Mouse (Mus musculus) kidney, embryonic 14.5 days (tissue): ENCODE results near the gene Zfp512. TPM values are rescaled to one million over a fixed set of nuclear protein-coding genes. Genes with fewer than 3 reads are reported as not detected.

Experiments used
- ATAC-seq: fragments of 200-750 bp; cut with Nextera tagmentation; 2 replicates; pipeline ENCODE4 v1.8.0; 2017; ENCODE audit warnings: moderate number of reproducible peaks, mild to moderate bottlenecking, moderate TSS enrichment, moderate library complexity; ENCODE audit not compliant: low FRiP score, low TSS enrichment
- H3K27ac ChIP-seq: fragments of 300-500 bp; sonication (generic); 2 replicates; pipeline ENCODE4 v1.5.1; 2014; ENCODE audit warnings: low read depth, mild to moderate bottlenecking, low read length, moderate library complexity, mixed read lengths
- H3K27me3 ChIP-seq: fragments of 300-500 bp; sonication (generic); 2 replicates; pipeline ENCODE4 v1.6.1; 2014; ENCODE audit warnings: mild to moderate bottlenecking, low read length; ENCODE audit not compliant: control insufficient read depth, insufficient read depth
- H3K36me3 ChIP-seq: fragments of 300-500 bp; sonication (generic); 2 replicates; pipeline ENCODE4 v1.6.1; 2014; ENCODE audit warnings: low read length, mixed read lengths; ENCODE audit not compliant: control insufficient read depth, insufficient read depth
- H3K4me1 ChIP-seq: fragments of 300-500 bp; sonication (generic); 2 replicates; pipeline ENCODE4 v1.6.1; 2014; ENCODE audit warnings: low read length, mixed read lengths; ENCODE audit not compliant: control insufficient read depth, insufficient read depth
- H3K4me2 ChIP-seq: fragments of 300-500 bp; sonication (generic); replicated peaks from 2 replicates; pipeline ENCODE4 v1.6.1; 2014; ENCODE audit warnings: low read depth, mild to moderate bottlenecking, low read length
- H3K4me3 ChIP-seq: fragments of 300-500 bp; sonication (generic); 2 replicates; pipeline ENCODE4 v1.5.1; 2014; ENCODE audit warnings: mild to moderate bottlenecking, low read length
- H3K9ac ChIP-seq: fragments of 300-500 bp; sonication (generic); 2 replicates; pipeline ENCODE4 v1.6.1; 2014; ENCODE audit warnings: low read depth, mild to moderate bottlenecking, low read length, moderate library complexity
- H3K9me3 ChIP-seq: fragments of 300-500 bp; sonication (generic); 2 replicates; pipeline ENCODE4 v1.6.1; 2016; ENCODE audit warnings: low read length; ENCODE audit not compliant: control insufficient read depth
- WGBS: fragments of 180-500 bp; shearing (Covaris S2); extraction: QIAGEN DNeasy Blood & Tissue Kit; methylation state at CpG from one replicate; pipeline ENCODE4 v1.1.7; 2014; 5-methylcytosine and 5-hydroxymethylcytosine counted together
- polyA plus RNA-seq: library from polyadenylated mRNA; unstranded; fragments of >200 nt; fragmentation: Nextera tagmentation; extraction: Ambion mirVana; gene quantifications from 2 replicates; pipeline ENCODE4 v1.2.1, GENCODE M21; 2014

Gene Zfp512
- polyA plus RNA-seq, 1 experiment from 2014 or later = 55.0 TPM

- Histone ChIP-seq H3K9ac (no peak within 1 kb of the TSS), H3K36me3 (peaks cover 15% of the 10 kb centered on the region), H3K4me3 (no peak within 1 kb of the TSS), H3K27ac (no peak within 1 kb of the TSS), H3K9me3 (no peaks in the 10 kb centered on the region), H3K4me1 (no peaks in the 10 kb centered on the region), H3K27me3 (no peaks in the 10 kb centered on the region), H3K4me2 (no peak within 1 kb of the TSS)
- no peak for ATAC-seq
- WGBS = 95% methylated on average over 3 of the region's 3 CpGs
Observed at GRCm38 (mm10) chr5:31485440-31485839, 33.2 kb downstream of the Zfp512 start, which contains the start of gene 4930548H24Rik. Gene 4930548H24Rik, plus strand, starts transcription at chr5:31485740.

GRCm38 (mm10) chr5:31487889-31488288 lies 35.7 kb downstream of the Zfp512 start:
- Histone ChIP-seq H3K36me3 (no peaks in the 10 kb centered on the region), H3K27me3 (no peaks in the 10 kb centered on the region), H3K27ac (no peak overlapping the region), H3K9ac (no peak overlapping the region), H3K4me1 (no peaks in the 10 kb centered on the region), H3K4me3 (no peak overlapping the region), H3K9me3 (no peaks in the 10 kb centered on the region), H3K4me2 (no peak overlapping the region)
- WGBS = 96% methylated on average over 3 of the region's 3 CpGs
- ATAC-seq = no peak

- 65% methylated on average over 7 of the region's 7 CpGs for WGBS
- no peaks in the 10 kb centered on the region for H3K36me3 ChIP-seq
Observed at GRCm38 (mm10) chr5:31489116-31489769, 37.0 kb downstream of the Zfp512 start.

DNA sequence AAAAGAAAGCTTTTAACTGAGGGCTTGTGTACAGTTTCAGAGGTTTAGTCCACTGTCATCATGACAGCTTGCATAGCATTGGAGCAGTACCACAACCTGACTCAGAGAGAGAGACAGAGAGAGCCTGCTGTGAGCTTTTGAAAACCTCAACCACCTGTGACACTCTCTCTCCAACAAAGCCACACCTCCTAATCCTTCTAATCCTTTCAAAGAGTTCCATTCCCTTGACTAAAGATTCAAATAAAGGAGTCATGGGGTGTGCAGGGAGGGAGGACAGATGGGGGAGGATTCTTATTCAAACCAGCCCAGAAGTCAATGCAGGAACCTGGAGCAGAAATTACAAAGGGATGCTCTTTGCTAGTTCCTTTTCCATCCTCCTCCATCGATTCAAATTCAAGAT lies 39.8 kb downstream of the Zfp512 start:
- ATAC-seq = no peak
- Histone ChIP-seq H3K36me3 (peaks cover 8% of the 10 kb centered on the region), H3K9me3 (no peaks in the 10 kb centered on the region), H3K9ac (no peak overlapping the region), H3K27me3 (no peaks in the 10 kb centered on the region), H3K4me1 (peaks cover 12% of the 10 kb centered on the region), H3K4me2 (no peak overlapping the region), H3K4me3 (no peak overlapping the region), H3K27ac (no peak overlapping the region)
- 64% methylated on average over 1 of the region's 1 CpGs for WGBS

More at GRCm38 (mm10) chr5:31489116-31489769, 37.0 kb downstream of the Zfp512 start:
- no peak for ATAC-seq
- Histone ChIP-seq H3K9me3 (no peaks in the 10 kb centered on the region), H3K4me1 (0 out of 2 replicates have a peak, but pooled peaks cover 4% of the 10 kb centered on the region), H3K27me3 (no peaks in the 10 kb centered on the region), H3K4me2 (no peak overlapping the region), H3K4me3 (no peak overlapping the region), H3K27ac (no peak overlapping the region), H3K9ac (no peak overlapping the region)

- H3K27ac ChIP-seq = no peak within 1 kb of the TSS
- no peaks in the 10 kb centered on the region for H3K27me3 ChIP-seq
- peak within 1 kb of the TSS; percentile 60 for H3K4me2 ChIP-seq
- no peaks in the 10 kb centered on the region for H3K9me3 ChIP-seq
- WGBS = under 1% methylated on average over 49 of the region's 49 CpGs
- H3K9ac ChIP-seq = peak within 1 kb of the TSS; percentile 68
- ATAC-seq = peak; percentile 99
- peak within 1 kb of the TSS; percentile 78 for H3K4me3 ChIP-seq
- H3K36me3 ChIP-seq = peaks cover 33% of the 10 kb centered on the region
- H3K4me1 ChIP-seq = peaks cover 12% of the 10 kb centered on the region
Observed at GRCm38 (mm10) chr5:31494513-31495297, 42.5 kb downstream of the Zfp512 start, which contains the start of gene Gpn1. Gene Gpn1, plus strand, starts transcription at chr5:31494741.

- H3K4me1 ChIP-seq = no peaks in the 10 kb centered on the region
- peaks cover 87% of the 10 kb centered on the region for H3K36me3 ChIP-seq
- H3K4me2 ChIP-seq = no peak overlapping the region
- no peak overlapping the region for H3K27ac ChIP-seq
- no peak overlapping the region for H3K4me3 ChIP-seq
- H3K27me3 ChIP-seq = no peaks in the 10 kb centered on the region
- 91% methylated on average over 10 of the region's 10 CpGs for whole genome bisulfite sequencing
- ATAC-seq = no peak
- no peaks in the 10 kb centered on the region for H3K9me3 ChIP-seq
- H3K9ac ChIP-seq = no peak overlapping the region
Observed at GRCm38 (mm10) chr5:31504843-31505242, 52.6 kb downstream of the Zfp512 start.

- 86% methylated on average over 1 of the region's 1 CpGs for WGBS
Observed at GRCm38 (mm10) chr5:31512481-31512880, 60.2 kb downstream of the Zfp512 start.

DNA sequence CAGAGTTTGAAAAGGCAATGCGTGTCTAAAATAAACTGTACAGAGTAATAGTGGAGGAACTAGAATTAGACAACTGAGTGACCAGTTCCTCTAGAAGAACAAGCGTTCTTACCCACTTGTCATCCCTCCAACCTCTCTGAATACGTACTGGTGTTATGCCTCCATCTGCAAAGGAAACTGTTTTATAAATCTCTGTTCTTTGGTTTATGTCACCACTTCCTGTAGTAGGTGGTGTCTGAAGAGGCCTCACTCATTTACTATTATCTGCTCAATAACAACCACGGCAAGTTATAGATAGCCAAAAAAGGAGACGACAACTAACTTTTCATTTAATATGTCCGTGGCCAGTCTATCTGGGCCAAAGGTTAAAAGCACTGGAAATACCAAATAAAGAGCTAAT lies 68.3 kb downstream of the Zfp512 start:
- 95% methylated on average over 6 of the region's 6 CpGs for WGBS
- H3K4me3 ChIP-seq = no peak overlapping the region
- H3K4me2 ChIP-seq = no peak overlapping the region
- H3K9me3 ChIP-seq = no peaks in the 10 kb centered on the region
- no peak for ATAC-seq
- no peaks in the 10 kb centered on the region for H3K27me3 ChIP-seq
- H3K9ac ChIP-seq = no peak overlapping the region
- no peak overlapping the region for H3K27ac ChIP-seq
- 0 out of 2 replicates have a peak, but pooled peaks cover under 1% of the 10 kb centered on the region for H3K4me1 ChIP-seq
- H3K36me3 ChIP-seq = peaks cover 64% of the 10 kb centered on the region

More at GRCm38 (mm10) chr5:31512481-31512880, 60.2 kb downstream of the Zfp512 start:
- H3K9ac ChIP-seq = no peak overlapping the region
- ATAC-seq = no peak
- no peak overlapping the region for H3K27ac ChIP-seq
- H3K27me3 ChIP-seq = no peaks in the 10 kb centered on the region
- H3K4me1 ChIP-seq = no peaks in the 10 kb centered on the region
- H3K9me3 ChIP-seq = no peaks in the 10 kb centered on the region
- H3K4me2 ChIP-seq = no peak overlapping the region
- peaks cover 84% of the 10 kb centered on the region for H3K36me3 ChIP-seq
- H3K4me3 ChIP-seq = no peak overlapping the region
